Mouse (Mus musculus) ES-Bruce4 (cell line): ENCODE measurements around the gene Cs. TPM values are rescaled to one million over a fixed set of nuclear protein-coding genes. Genes with fewer than 3 reads are reported as not detected.

Source experiments
- H3K27ac ChIP-seq: 2 replicates; pipeline ENCODE4 v1.5.1; 2012; ENCODE audit warnings: low read length, inconsistent platforms; ENCODE audit not compliant: insufficient read depth
- H3K27me3 ChIP-seq: 2 replicates; pipeline ENCODE4 v1.6.1; 2012; ENCODE audit warnings: mild to moderate bottlenecking, low read length, inconsistent platforms; ENCODE audit not compliant: control insufficient read depth, poor library complexity, insufficient read depth, severe bottlenecking
- H3K36me3 ChIP-seq: 2 replicates; pipeline ENCODE4 v1.6.1; 2012; ENCODE audit warnings: inconsistent platforms, mild to moderate bottlenecking, low read length, moderate library complexity; ENCODE audit not compliant: control insufficient read depth, poor library complexity, insufficient read depth, severe bottlenecking
- H3K4me1 ChIP-seq: one replicate; pipeline ENCODE4 v1.8.1; 2011; ENCODE audit warnings: low read length; ENCODE audit not compliant: control insufficient read depth, insufficient read depth
- H3K4me3 ChIP-seq: 2 replicates; pipeline ENCODE4 v1.5.1; 2011; ENCODE audit warnings: low read depth, mild to moderate bottlenecking, low read length
- H3K9ac ChIP-seq: 2 replicates; pipeline ENCODE4 v1.6.1; 2012; ENCODE audit warnings: low read depth, mild to moderate bottlenecking, inconsistent platforms; ENCODE audit not compliant: poor library complexity, severe bottlenecking
- H3K9me3 ChIP-seq: replicated peaks from 2 replicates; pipeline ENCODE4 v1.6.1; 2012; ENCODE audit warnings: mild to moderate bottlenecking, low read length, inconsistent platforms; ENCODE audit not compliant: control insufficient read depth, poor library complexity, insufficient read depth, severe bottlenecking
- CTCF ChIP-seq: IDR thresholded peaks from one replicate; pipeline ENCODE4 v1.8.1; 2011; ENCODE audit warnings: low read depth, low read length
- EP300 ChIP-seq: IDR thresholded peaks from 2 replicates; pipeline ENCODE4 v1.6.1; 2011; ENCODE audit warnings: low read depth, low read length; ENCODE audit not compliant: insufficient read depth
- POLR2A ChIP-seq: IDR thresholded peaks from one replicate; pipeline ENCODE4 v1.8.1; 2011; ENCODE audit warnings: low read length; ENCODE audit not compliant: insufficient read depth
- polyA plus RNA-seq: library from polyadenylated mRNA; stranded (reverse); fragments of >200 nt; gene quantifications from 2 replicates; pipeline ENCODE4 v1.2.4, GENCODE M21; 2011; ENCODE audit warnings: low read depth; ENCODE audit not compliant: missing spikeins, insufficient read depth, insufficient read length

The Cs gene
- polyA plus RNA-seq, 1 experiment, result 197 TPM

- Histone ChIP-seq H3K27ac (no peak overlapping the region), H3K9ac (no peak overlapping the region), H3K9me3 (no peaks in the 10 kb centered on the region), H3K36me3 (peaks cover 24% of the 10 kb centered on the region), H3K4me1 (no peaks in the 10 kb centered on the region), H3K27me3 (no peaks in the 10 kb centered on the region), H3K4me3 (no peak overlapping the region)
- TF ChIP-seq EP300 (no peak), CTCF (no peak), POLR2A (no peak)
Observed at GRCm38 (mm10) chr10:128310902-128311301, 26.6 kb upstream of the Cs start.

GRCm38 (mm10) chr10:128315578-128315977 lies 22.0 kb upstream of the Cs start:
- peaks cover 39% of the 10 kb centered on the region for H3K36me3 ChIP-seq
- H3K27ac ChIP-seq, result no peak overlapping the region
- no peaks in the 10 kb centered on the region for H3K27me3 ChIP-seq
- no peaks in the 10 kb centered on the region for H3K4me1 ChIP-seq
- H3K9me3 ChIP-seq, result no peaks in the 10 kb centered on the region
- TF ChIP-seq POLR2A, result no peak
- TF ChIP-seq CTCF, result no peak
- TF ChIP-seq EP300, result no peak
- no peak overlapping the region for H3K9ac ChIP-seq
- H3K4me3 ChIP-seq, result no peak overlapping the region

GRCm38 (mm10) chr10:128321641-128322040 lies 15.9 kb upstream of the Cs start:
- Histone ChIP-seq H3K9ac (peak overlapping the region; percentile 83), H3K4me1 (no peaks in the 10 kb centered on the region), H3K36me3 (peaks cover 19% of the 10 kb centered on the region), H3K27me3 (no peaks in the 10 kb centered on the region), H3K4me3 (peak overlapping the region; percentile 84), H3K9me3 (no peaks in the 10 kb centered on the region), H3K27ac (peak overlapping the region; percentile 74)
- TF ChIP-seq POLR2A, result no peak
- TF ChIP-seq EP300, result no peak
- no peak for TF ChIP-seq CTCF

GRCm38 (mm10) chr10:128322141-128323108 lies 15.1 kb upstream of the Cs start, which contains the start of gene Cnpy2:
Cnpy2 (plus strand) TSS chr10:128322459.
- Histone ChIP-seq H3K9ac (peak within 1 kb of the TSS; percentile 83), H3K36me3 (peaks cover 20% of the 10 kb centered on the region), H3K27ac (peak within 1 kb of the TSS; percentile 74), H3K4me3 (peak within 1 kb of the TSS; percentile 84), H3K9me3 (no peaks in the 10 kb centered on the region), H3K27me3 (no peaks in the 10 kb centered on the region), H3K4me1 (no peaks in the 10 kb centered on the region)
- TF ChIP-seq POLR2A (peak; percentile 48), EP300 (no peak)

- Histone ChIP-seq H3K27me3 (no peaks in the 10 kb centered on the region), H3K4me1 (no peaks in the 10 kb centered on the region), H3K36me3 (peaks cover 13% of the 10 kb centered on the region), H3K27ac (no peak overlapping the region), H3K9me3 (no peaks in the 10 kb centered on the region), H3K9ac (peak overlapping the region; percentile 83), H3K4me3 (peak overlapping the region; percentile 74)
- no peak for TF ChIP-seq EP300
- TF ChIP-seq CTCF, result no peak
- no peak for TF ChIP-seq POLR2A
Observed at GRCm38 (mm10) chr10:128323516-128323915, 14.0 kb upstream of the Cs start.

GRCm38 (mm10) chr10:128326825-128327224 lies 10.7 kb upstream of the Cs start:
- no peak overlapping the region for H3K9ac ChIP-seq
- no peak overlapping the region for H3K27ac ChIP-seq
- TF ChIP-seq CTCF, result no peak
- H3K4me3 ChIP-seq, result no peak overlapping the region
- H3K9me3 ChIP-seq, result no peaks in the 10 kb centered on the region
- H3K27me3 ChIP-seq, result no peaks in the 10 kb centered on the region
- no peaks in the 10 kb centered on the region for H3K4me1 ChIP-seq
- H3K36me3 ChIP-seq, result 0 out of 2 replicates have a peak, but pooled peaks cover 2% of the 10 kb centered on the region
